Mouse (Mus musculus) spleen, adult 2 months (tissue): Measurements from ENCODE around the gene Oaz1.

Experiments
- CTCF ChIP-seq: fragments of 200-500 bp; IDR thresholded peaks from 2 replicates; pipeline ENCODE4 v1.5.1; 2011; ENCODE audit warnings: mild to moderate bottlenecking, inconsistent platforms; ENCODE audit not compliant: insufficient read depth, insufficient read length, insufficient replicate concordance; ENCODE audit errors: extremely low read depth
- POLR2A ChIP-seq: fragments of 200-500 bp; IDR thresholded peaks from 2 replicates; pipeline ENCODE4 v1.6.1; 2011; ENCODE audit warnings: low read depth, low read length, inconsistent platforms

- TF ChIP-seq CTCF (no peak), POLR2A (no peak)
Measured at GRCm38 (mm10) chr10:80823316-80823715, 3.1 kb upstream of the Oaz1 start.
